Mouse (Mus musculus) liver, postnatal 0 days (tissue): ENCODE data around the gene Tfrc. TPM values are rescaled to one million over a fixed set of nuclear protein-coding genes. Genes with fewer than 3 reads are reported as not detected.

Experiments
- ATAC-seq: fragments of 200-750 bp; cut with Nextera tagmentation; 2 replicates; pipeline ENCODE4 v1.8.0; 2017; ENCODE audit warnings: mild to moderate bottlenecking, moderate library complexity
- DNase-seq: peaks from one replicate; pipeline ENCODE4 v3.0.0-alpha.2; 2016
- H3K27ac ChIP-seq: fragments of 300-500 bp; sonication (generic); 2 replicates; pipeline ENCODE4 v1.5.1; 2014; ENCODE audit warnings: antibody characterized with exemption, moderate library complexity, mild to moderate bottlenecking, low read depth
- H3K27me3 ChIP-seq: fragments of 300-500 bp; sonication (generic); 2 replicates; pipeline ENCODE4 v1.6.1; 2014; ENCODE audit warnings: low read length, control low read depth, mixed read lengths; ENCODE audit not compliant: insufficient read depth
- H3K36me3 ChIP-seq: fragments of 300-500 bp; sonication (generic); replicated peaks from 2 replicates; pipeline ENCODE4 v1.6.1; 2014; ENCODE audit warnings: mild to moderate bottlenecking, control low read depth, low read length, moderate library complexity, mixed read lengths; ENCODE audit not compliant: insufficient read depth
- H3K4me1 ChIP-seq: fragments of 300-500 bp; sonication (generic); 2 replicates; pipeline ENCODE4 v1.6.1; 2014; ENCODE audit warnings: antibody characterized with exemption, mild to moderate bottlenecking, control low read depth; ENCODE audit not compliant: insufficient read depth
- H3K4me2 ChIP-seq: fragments of 300-500 bp; sonication (generic); 2 replicates; pipeline ENCODE4 v1.6.1; 2014; ENCODE audit warnings: low read depth, mild to moderate bottlenecking, low read length, moderate library complexity, mixed read lengths
- H3K4me3 ChIP-seq: fragments of 300-500 bp; sonication (generic); 2 replicates; pipeline ENCODE4 v1.5.1; 2014; ENCODE audit warnings: low read depth, low read length
- H3K9ac ChIP-seq: fragments of 300-500 bp; sonication (generic); replicated peaks from 2 replicates; pipeline ENCODE4 v1.6.1; 2014; ENCODE audit warnings: mild to moderate bottlenecking, moderate library complexity
- H3K9me3 ChIP-seq: fragments of 300-500 bp; sonication (generic); 2 replicates; pipeline ENCODE4 v1.6.1; 2016; ENCODE audit warnings: mild to moderate bottlenecking, control low read depth, low read length, mixed read lengths
- CTCF ChIP-seq: sonication (generic); IDR thresholded peaks from 2 replicates; pipeline ENCODE4 v1.5.1; 2016; ENCODE audit warnings: antibody characterized with exemption, low read depth
- EP300 ChIP-seq: IDR thresholded peaks from 2 replicates; pipeline ENCODE4 v1.6.1; 2016; ENCODE audit warnings: antibody characterized with exemption, low read depth, mild to moderate bottlenecking
- WGBS: fragments of 180-500 bp; shearing (Covaris S2); extraction: QIAGEN DNeasy Blood & Tissue Kit; methylation state at CpG from one replicate; pipeline ENCODE4 v1.1.7; 2014; ENCODE audit not compliant: insufficient replicate concordance; 5-methylcytosine and 5-hydroxymethylcytosine counted together
- polyA plus RNA-seq: library from polyadenylated mRNA; unstranded; fragments of >200 nt; fragmentation: Nextera tagmentation; extraction: Ambion mirVana; gene quantifications from 2 replicates; pipeline ENCODE4 v1.2.1, GENCODE M21; 2015

Tfrc gene
- polyA plus RNA-seq, 1 experiment from 2014 or later = 103 TPM

- H3K4me3 ChIP-seq = no peak overlapping the region
- ATAC-seq = no peak
- no peak for DNase-seq
- no peak overlapping the region for H3K9ac ChIP-seq
- WGBS = 83% methylated on average over 4 of the region's 4 CpGs
- peaks cover 14% of the 10 kb centered on the region for H3K4me1 ChIP-seq
- H3K27me3 ChIP-seq = no peaks in the 10 kb centered on the region
- TF ChIP-seq CTCF (no peak), EP300 (no peak)
- H3K27ac ChIP-seq = no peak overlapping the region
- no peak overlapping the region for H3K4me2 ChIP-seq
- no peaks in the 10 kb centered on the region for H3K36me3 ChIP-seq
- H3K9me3 ChIP-seq = no peaks in the 10 kb centered on the region
These were observed 36.2 kb upstream of the Tfrc start for GRCm38 (mm10) chr16:32572528-32572927.

DNA sequence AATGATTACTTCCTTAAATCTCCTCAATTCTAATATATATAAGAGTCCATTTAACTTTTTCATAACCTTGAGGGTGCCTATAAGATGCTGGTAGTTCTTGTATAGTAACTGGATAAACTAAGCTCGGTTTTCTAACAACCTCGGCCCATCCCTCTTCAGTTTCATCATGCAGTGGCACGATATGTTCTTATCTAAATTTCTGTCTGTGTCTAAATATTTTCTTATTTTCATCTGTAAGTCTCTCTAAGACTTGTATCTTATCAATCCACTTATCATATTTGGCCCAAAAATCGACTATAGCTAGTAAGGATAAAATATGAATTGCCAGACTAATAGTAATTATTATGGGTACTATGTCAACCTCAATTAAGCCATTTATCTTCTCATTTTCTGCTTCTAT is 22.2 kb upstream of the Tfrc start:
- DNase-seq = no peak
- Histone ChIP-seq H3K4me2 (no peak overlapping the region), H3K4me1 (no peaks in the 10 kb centered on the region), H3K36me3 (no peaks in the 10 kb centered on the region), H3K4me3 (no peak overlapping the region), H3K27me3 (no peaks in the 10 kb centered on the region), H3K9ac (no peak overlapping the region), H3K9me3 (no peaks in the 10 kb centered on the region), H3K27ac (no peak overlapping the region)
- WGBS = 66% methylated on average over 4 of the region's 4 CpGs
- no peak for ATAC-seq
- TF ChIP-seq CTCF (no peak), EP300 (no peak)

DNA sequence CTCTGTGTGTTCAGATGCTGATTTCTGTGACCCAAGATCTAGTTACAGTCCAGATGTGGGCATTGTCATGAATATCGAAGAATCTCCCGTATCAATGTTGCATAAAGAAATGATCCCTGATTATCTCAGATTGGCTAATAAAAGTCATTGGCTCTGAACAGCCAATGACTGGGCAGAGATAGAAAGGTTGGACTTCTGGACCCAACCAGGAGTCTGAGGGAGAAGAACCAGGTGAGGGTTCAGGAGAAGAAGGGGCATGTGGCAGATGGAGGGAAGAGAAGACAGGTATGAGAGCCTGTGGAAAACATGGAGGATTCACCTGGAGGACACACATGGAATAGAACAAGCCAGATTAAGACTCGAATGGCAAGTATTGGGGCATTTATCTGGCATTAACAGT is 20.2 kb upstream of the Tfrc start:
- H3K27ac ChIP-seq = no peak overlapping the region
- WGBS = 74% methylated on average over 3 of the region's 3 CpGs
- H3K4me1 ChIP-seq = no peaks in the 10 kb centered on the region
- H3K4me3 ChIP-seq = no peak overlapping the region
- H3K27me3 ChIP-seq = no peaks in the 10 kb centered on the region
- no peaks in the 10 kb centered on the region for H3K9me3 ChIP-seq
- H3K9ac ChIP-seq = no peak overlapping the region
- ATAC-seq (no peak), DNase-seq (no peak)
- H3K36me3 ChIP-seq = no peaks in the 10 kb centered on the region
- no peak overlapping the region for H3K4me2 ChIP-seq
- no peak for TF ChIP-seq CTCF
- TF ChIP-seq EP300 = no peak

DNA sequence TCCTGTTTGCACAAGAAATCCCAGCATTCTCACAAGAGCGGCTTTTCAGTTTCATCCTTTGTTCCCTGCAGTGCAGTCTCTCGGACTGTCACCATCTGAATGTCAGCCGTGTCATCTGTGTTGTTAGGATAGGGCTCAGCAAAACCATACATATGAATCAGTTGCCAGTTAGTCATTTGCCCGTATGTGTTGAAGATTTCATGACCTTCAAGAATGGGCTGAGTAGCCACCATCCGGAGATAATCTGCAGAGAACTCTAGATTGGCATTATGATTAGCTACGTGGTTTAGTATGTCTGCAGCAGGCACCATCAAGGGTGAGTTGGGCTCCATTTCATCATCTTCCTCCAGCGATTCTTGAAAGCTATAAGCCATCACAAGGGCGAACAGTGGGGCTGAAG is 17.2 kb upstream of the Tfrc start:
- H3K4me3 ChIP-seq = no peak overlapping the region
- H3K27ac ChIP-seq = no peak overlapping the region
- ATAC-seq = no peak
- H3K36me3 ChIP-seq = no peaks in the 10 kb centered on the region
- H3K9ac ChIP-seq = no peak overlapping the region
- peaks cover 12% of the 10 kb centered on the region for H3K4me1 ChIP-seq
- no peaks in the 10 kb centered on the region for H3K27me3 ChIP-seq
- no peaks in the 10 kb centered on the region for H3K9me3 ChIP-seq
- no peak overlapping the region for H3K4me2 ChIP-seq
- no peak for DNase-seq
- no peak for TF ChIP-seq CTCF
- TF ChIP-seq EP300 = no peak
- 82% methylated on average over 8 of the region's 8 CpGs for WGBS

DNA sequence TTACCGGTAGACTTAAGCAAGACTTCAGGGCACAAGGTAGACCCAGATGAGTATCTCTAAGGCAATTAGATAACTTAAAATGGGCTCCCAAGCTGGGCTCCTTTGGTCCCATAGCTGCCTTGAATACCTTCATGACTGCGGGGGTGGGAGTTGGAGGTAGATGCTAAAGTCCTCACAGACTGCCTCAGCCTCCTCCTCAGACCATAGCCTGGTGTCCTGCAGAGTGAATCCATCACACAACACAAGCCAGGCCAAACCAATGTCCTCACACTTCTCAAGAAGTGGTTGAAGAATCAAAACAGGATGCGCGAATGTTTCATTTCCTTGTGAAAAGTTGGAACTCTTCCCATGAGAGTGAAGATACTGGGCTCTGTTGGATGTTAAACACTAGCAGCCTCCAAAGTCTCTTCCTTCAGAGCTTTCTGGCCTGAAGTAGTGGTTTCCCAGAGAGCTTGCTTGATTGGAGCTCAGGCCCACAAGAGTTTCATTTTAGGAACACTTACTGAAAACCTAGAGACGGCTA is 15.4 kb upstream of the Tfrc start:
- Histone ChIP-seq H3K4me1 (peaks cover 18% of the 10 kb centered on the region), H3K9ac (no peak overlapping the region), H3K9me3 (no peaks in the 10 kb centered on the region), H3K4me2 (no peak overlapping the region), H3K4me3 (no peak overlapping the region), H3K27me3 (no peaks in the 10 kb centered on the region), H3K27ac (no peak overlapping the region), H3K36me3 (no peaks in the 10 kb centered on the region)
- TF ChIP-seq CTCF (no peak), EP300 (no peak)
- ATAC-seq (no peak), DNase-seq (no peak)
- 80% methylated on average over 5 of the region's 5 CpGs for WGBS

- no peak for ATAC-seq
- Histone ChIP-seq H3K9me3 (no peaks in the 10 kb centered on the region), H3K9ac (no peak overlapping the region), H3K27ac (no peak overlapping the region), H3K36me3 (no peaks in the 10 kb centered on the region), H3K27me3 (no peaks in the 10 kb centered on the region), H3K4me2 (no peak overlapping the region), H3K4me1 (peaks cover 18% of the 10 kb centered on the region), H3K4me3 (no peak overlapping the region)
- DNase-seq = no peak
- TF ChIP-seq CTCF (no peak), EP300 (no peak)
- 54% methylated on average over 5 of the region's 5 CpGs for WGBS
These were observed 14.8 kb upstream of the Tfrc start for GRCm38 (mm10) chr16:32593916-32594315.

- no peak for ATAC-seq
- H3K36me3 ChIP-seq = no peaks in the 10 kb centered on the region
- DNase-seq = no peak
- TF ChIP-seq EP300 (no peak), CTCF (no peak)
- H3K9me3 ChIP-seq = no peaks in the 10 kb centered on the region
- WGBS = 69% methylated on average over 5 of the region's 5 CpGs
- no peak overlapping the region for H3K27ac ChIP-seq
- H3K4me2 ChIP-seq = no peak overlapping the region
- H3K4me3 ChIP-seq = no peak overlapping the region
- no peak overlapping the region for H3K9ac ChIP-seq
- peaks cover 18% of the 10 kb centered on the region for H3K4me1 ChIP-seq
- no peaks in the 10 kb centered on the region for H3K27me3 ChIP-seq
These were observed 14.0 kb upstream of the Tfrc start for GRCm38 (mm10) chr16:32594701-32595100.
